Mouse (Mus musculus): ENCODE measurements at regions not wholly inside any gene's neighbourhood (a gene's known extent, or its start where the extent isn't known, plus 50 kb on each side); places are given as distances from the start of the nearest gene placed in this dataset.
"Not testable (repeated sequence)": the region's sequence is repeated elsewhere in the genome, so short reads cannot be mapped to it uniquely, and the experiment has no call there.

- not testable (repeated sequence) for DNase-seq (ENCODE audit: low spot score)
These were observed 73.3 kb downstream of the Gm31371 start for GRCm38 (mm10) chr8:19976461-19976860.

DNA sequence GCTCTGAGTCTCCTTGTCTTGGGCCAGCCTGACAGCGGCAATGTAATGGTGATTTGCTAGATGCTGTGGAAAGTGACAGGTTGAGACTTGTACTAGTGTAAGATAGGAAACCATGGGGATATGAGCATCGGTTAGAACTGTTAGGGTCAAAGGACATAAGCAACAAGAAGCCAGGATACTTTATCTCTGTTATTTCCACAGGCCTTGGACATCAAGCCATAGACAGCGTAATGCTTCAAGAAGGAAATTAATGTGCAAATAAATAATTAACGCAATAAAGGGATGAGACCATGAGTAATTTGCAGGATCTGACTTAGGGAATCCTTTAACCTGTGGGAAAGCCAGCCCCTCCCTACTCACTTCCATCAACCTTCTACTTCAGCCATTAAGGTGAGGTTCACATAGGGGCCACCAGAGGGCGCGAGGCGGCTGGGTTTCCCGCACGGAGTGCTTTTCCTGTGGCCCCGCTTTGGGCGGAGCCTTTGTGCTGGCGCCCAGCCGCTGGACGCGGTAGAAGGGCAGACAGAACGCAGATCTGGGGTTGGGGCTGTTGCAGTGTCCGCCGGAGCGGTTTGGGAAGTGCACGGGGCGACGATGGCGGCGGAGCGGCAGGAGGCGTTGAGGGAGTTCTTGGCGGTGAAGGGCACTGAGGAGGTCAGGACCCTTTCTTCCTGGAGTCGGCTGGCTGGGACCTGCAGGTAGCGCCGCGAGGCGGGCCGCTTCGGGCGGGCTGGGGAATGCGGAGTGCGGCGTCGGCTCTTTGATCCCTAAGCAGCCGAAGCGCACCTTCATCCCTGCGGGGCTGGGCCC lies 76.5 kb downstream of the Gm31371 start:
- DNase-seq (ENCODE audit: low spot score) = peak; percentile 55

DNA sequence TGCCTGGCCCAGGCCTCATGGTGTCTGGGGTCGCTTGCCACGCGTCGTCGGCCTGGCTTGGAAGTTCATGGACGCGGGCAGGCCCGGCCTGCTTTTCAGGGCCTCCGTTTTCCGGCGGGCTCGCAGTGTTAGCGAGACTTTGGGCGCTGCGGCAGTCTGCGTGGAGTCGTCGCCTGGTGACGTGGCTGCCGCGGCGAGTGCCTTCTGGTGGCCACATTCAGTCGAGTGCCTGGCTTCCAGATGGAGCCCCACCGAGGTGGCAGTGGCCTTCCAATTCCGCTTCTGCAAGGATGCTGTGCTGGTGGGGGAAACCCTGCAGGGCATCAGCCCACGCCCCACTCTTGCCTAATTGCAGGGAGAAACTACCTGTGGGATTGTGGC lies 77.1 kb downstream of the Gm31371 start:
- not testable (repeated sequence) for DNase-seq (ENCODE audit: low spot score)

DNA sequence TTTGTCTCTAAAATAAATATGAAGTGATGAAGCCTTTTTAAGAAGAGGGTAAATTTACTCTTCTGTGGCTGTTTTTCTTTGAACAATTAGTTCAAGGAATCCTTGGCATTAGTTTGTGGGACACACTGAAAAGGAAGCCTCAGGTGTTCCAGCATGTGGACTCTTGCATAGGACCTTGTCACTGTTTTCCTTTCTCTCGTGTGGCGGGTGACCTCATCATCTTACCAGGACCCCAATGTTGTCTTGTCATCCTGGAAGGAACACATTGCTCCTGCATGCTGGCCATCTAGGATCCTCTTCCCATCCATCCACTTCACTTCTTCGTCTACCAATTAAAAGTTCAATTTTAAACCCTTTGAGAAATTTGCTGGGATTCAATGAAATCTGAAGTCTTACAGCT lies 104.9 kb downstream of the Gm31371 start:
- peak; percentile 45 for DNase-seq (ENCODE audit: low spot score)

GRCm38 (mm10) chr8:20010947-20011346 lies 107.8 kb downstream of the Gm31371 start:
- DNase-seq (ENCODE audit: low spot score) = not testable (repeated sequence)

DNA sequence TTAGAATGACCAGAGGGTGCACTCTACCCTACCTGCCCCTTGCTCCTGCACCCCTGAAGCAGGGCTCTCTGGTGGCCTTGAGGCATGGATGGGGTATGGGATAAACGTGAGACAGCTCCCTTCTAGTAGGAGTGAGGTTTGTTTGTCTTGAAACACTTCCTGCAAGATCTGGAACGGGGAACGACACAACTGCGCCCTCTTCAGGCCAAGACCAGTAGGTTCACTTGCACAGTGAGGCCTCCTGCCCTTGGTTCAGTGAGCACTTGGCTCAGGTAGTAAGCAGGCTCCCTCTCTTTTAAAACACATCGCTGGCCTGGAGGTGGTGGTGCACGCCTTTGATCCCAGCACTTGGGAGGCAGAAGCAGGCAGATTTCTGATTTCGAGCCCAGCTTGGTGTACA lies 110.1 kb downstream of the Gm31371 start:
- DNase-seq (ENCODE audit: low spot score) = peak; percentile 25

DNA sequence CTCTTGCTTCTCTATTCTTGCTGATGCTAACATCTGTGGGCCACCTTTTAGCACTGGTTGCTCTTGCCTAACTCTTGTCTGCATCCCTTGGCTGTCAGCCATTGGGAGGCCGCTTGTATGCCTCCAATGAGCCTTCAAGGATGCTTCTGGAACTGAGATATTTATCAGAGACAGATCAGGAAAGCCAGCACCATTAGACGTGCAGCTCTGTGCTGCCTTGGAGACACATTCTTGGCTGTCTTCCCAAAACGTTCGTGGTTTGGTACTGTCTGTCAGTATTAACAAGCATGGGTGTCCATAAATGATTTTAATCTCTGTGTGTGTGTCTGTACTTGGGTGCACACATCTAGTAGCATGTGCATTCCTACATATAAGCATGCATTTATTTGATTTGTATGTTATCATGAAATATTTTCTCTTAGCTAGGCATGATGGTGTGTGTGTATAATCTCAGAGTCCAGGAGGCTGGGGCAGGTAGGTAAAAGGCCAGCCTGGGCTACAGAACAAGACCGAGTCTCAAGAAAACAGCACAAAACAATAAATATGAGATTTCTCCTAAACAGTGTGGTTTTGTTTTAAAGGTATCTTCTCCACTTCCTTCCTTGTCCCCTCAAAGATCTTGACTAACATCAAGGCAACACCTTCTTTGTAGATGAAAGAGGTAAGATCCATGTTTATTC lies 111.4 kb downstream of the Gm31371 start:
- DNase-seq (ENCODE audit: low spot score) = not testable (repeated sequence)

DNA sequence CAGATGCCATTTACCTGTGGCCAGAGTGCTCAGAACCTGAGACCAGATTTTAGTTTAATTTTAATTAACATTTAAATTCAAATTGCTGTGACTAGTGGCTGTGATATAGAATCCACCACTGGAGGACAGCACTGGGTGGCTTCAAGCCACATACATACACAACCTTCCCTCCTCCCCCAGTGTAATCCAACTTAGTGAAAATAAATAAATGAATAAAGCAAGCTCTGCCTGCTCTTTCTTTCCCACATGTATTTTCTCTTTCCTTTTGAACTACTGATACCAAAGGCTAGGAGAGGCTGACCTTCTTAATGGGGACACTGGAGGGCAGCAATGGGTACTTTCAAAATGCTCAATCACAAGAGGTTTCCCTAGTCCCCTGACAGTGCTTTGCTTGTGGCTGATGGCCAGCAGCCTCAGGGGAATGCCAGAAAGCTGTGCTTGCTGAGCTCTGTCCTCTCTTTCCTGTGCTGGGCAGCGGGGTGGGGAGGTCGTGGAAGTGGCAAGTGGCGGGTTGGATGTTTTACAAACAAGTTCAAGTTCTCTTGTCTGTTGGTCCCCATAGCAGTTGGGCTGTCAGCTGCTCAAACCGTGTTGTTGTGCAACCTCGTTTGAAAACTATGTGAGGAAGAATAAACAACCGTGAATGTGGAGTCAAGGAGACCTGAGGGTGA lies 112.4 kb downstream of the Gm31371 start:
- DNase-seq (ENCODE audit: low spot score) = not testable (repeated sequence)

DNA sequence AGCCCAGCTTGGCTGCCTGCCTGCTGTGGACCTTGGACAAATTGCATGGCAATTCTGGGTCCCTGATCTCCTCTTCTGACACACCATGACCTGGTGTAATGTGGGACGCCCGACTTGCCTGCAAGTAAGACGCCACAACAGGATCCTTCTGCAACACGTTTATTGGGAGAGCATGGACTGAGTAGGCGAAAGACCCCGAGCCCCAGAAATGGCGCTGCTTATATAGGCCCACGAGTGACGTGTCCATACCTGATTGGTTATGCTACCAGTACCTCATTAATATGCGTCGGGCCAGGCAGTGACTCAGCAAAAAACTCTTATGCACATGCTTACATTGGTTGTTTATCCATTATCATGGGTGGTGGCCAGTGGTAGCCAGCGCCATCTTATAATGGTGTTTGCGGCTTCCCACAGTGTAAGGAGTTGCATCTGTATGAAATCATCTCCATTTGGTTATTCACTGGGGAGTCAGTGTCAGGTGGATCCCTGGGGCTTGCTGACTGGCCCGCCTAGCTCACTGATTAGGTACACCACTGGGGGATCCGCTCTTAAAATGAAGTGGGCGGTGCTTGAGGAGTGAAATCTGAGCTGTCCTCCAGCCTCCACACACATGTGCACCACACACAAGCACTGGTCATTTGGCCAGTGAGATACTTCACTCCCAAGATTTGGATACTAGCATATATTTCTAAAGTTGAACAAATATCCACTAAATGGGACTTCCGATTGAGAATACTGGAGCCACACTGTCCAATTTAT lies 113.1 kb downstream of the Gm31371 start:
- peak; percentile 31 for DNase-seq (ENCODE audit: low spot score)

GRCm38 (mm10) chr8:20025521-20025920 lies 122.3 kb downstream of the Gm31371 start:
- DNase-seq (ENCODE audit: low spot score) = not testable (repeated sequence)

DNA sequence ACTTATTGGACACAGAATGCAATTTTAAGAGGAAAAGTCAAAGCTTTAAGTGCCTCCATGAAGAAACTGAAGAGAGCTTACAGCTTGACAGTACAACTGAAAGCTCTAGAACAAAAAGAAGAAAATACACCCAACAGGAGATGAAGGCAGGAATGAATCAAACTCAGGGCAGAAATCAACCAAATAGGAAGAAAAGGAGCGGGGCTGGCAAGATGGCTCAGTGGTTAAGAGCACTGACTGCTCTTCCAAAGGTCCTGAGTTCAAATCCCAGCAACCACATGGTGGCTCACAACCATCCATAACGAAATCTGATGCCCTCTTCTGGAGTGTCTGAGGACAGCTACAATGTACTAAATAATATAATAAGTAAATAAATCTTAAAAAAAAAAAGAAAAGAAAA lies 124.8 kb downstream of the Gm31371 start:
- peak; percentile 22 for DNase-seq (ENCODE audit: low spot score)

- not testable (repeated sequence) for DNase-seq (ENCODE audit: low spot score)
These were observed 126.9 kb downstream of the Gm31371 start for GRCm38 (mm10) chr8:20030131-20030530.

DNA sequence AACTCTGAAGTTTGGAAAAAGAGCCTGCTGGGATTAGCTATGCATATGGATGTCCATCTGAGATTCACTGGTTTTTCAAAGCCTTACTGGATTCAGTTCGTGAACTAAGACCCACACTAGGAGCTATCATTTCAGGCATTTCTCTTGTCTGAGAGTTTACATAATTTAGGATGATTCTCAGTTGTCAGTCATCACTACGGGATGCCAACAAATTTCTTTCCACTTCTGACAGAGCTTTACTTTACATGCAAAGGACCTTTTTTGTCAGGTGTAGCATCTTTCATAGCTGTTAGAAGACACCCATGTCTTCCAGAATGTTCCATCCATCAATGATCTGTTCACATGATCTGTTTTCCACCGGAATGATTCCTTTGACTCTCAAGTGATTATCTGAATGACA lies 154.4 kb downstream of the Gm31371 start:
- peak; percentile 8 for DNase-seq (ENCODE audit: low spot score)

- DNase-seq (ENCODE audit: low spot score) = not testable (repeated sequence)
These were observed 194.9 kb downstream of the Gm31371 start for GRCm38 (mm10) chr8:20098121-20098520.

GRCm38 (mm10) chr8:20100241-20100640 lies 197.0 kb downstream of the Gm31371 start:
- DNase-seq (ENCODE audit: low spot score) = not testable (repeated sequence)

- DNase-seq (ENCODE audit: low spot score) = not testable (repeated sequence)
These were observed 199.2 kb downstream of the Gm31371 start for GRCm38 (mm10) chr8:20102374-20102773.

DNA sequence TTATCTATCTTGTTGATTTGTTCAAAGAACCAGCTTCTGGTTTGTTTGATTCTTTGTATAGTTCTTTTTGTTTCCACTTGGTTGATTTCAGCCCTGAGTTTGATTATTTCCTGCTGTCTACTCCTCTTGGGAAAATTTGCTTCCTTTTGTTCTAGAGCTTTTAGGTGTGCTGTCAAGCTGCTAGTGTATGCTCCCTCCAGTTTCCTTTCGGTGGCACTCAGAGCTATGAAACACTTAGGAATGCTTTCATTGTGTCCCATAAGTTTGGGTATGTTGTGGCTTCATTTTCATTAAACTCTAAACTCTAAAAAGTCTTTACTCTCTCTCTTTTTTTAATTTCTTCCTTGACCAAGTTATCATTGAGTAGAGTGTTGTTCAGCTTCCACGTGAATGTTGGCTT lies 204.0 kb downstream of the Gm31371 start:
- DNase-seq (ENCODE audit: low spot score) = not testable (repeated sequence)

- not testable (repeated sequence) for DNase-seq (ENCODE audit: low spot score)
These were observed 213.6 kb downstream of the Gm31371 start for GRCm38 (mm10) chr8:20116785-20117184.

DNA sequence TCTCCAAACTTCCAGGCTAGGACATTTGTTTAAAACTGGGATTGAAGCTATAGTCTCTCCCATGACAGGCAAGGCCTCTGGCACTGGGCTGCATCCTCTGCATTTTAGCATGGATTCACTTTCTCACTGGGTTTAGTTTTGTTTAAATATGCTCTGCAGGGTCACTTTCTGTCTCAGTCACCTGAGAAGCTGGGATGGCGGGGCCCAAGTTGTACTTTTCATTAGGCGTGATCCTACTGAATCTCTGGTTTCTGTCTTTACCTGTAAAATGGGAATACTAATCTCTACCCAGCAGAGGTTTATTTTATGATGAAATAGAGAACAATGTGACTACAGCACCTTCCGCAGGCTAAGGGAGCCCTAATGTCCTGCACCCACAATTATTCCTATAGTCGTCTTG lies 216.4 kb downstream of the Gm31371 start:
- not testable (repeated sequence) for DNase-seq (ENCODE audit: low spot score)

DNA sequence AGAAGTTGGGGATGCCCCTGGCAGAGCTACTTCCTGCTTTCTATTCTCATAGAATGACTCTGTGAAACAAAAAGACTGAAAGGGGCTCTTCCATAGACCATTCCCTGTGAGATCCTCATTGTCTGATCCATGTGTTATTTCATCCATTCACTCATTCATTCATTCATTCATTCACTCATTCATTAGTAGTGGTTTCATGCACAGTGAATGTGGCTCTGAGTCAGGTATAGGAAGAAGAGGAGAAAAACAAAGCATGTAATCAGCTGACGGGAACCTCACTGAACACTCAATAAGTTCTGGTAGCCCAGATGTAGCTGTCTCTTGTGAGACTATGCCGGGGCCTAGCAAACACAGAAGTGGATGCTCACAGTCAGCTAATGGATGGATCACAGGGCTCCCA lies 217.0 kb downstream of the Gm31371 start:
- not testable (repeated sequence) for DNase-seq (ENCODE audit: low spot score)

- not testable (repeated sequence) for DNase-seq (ENCODE audit: low spot score)
These were observed 218.3 kb downstream of the Gm31371 start for GRCm38 (mm10) chr8:20121391-20121909.

Measured in urinary bladder, postnatal 25 days (tissue).